Mouse (Mus musculus) heart, adult 18-20 months (tissue): ENCODE measurements around the gene Gm49366. TPM values are rescaled to one million over a fixed set of nuclear protein-coding genes. Genes with fewer than 3 reads are reported as not detected.
A peak's percentile ranks its signal among the peaks of the same experiment; 100 is the strongest.
"Not testable (repeated sequence)": the region's sequence is repeated elsewhere in the genome, so short reads cannot be mapped to it uniquely, and the experiment has no call there.

Experiments used
- DNase-seq, 2 experiments: peaks; one replicate each; pipeline ENCODE4 v3.0.0; 2021 to 2022; ENCODE audit warnings: mixed read lengths in 1 of 2
- long read RNA-seq, 2 experiments: library from polyadenylated mRNA; stranded (forward); transcript quantifications; one replicate each; pipeline ENCODE4 v2.0.0; 2021
- total RNA-seq, 2 experiments: library from RNA; stranded (reverse); gene quantifications; 2 replicates each; pipeline ENCODE4 v1.2.3; 2021

Gm49366 gene
- total RNA-seq: under 1 TPM in 1 of 2 experiments, not detected in 1; 0.94 TPM
- long read RNA-seq, experiment 1: 0 reads
- long read RNA-seq, experiment 2, partial matches to known transcripts: 0 of 1 reads
- long read RNA-seq, experiment 2, other reads (novel, unspliced or antisense): 1 of 1 reads

- peak; percentile 13 to 36 for DNase-seq
These were observed at the start of gene Gm49366 for GRCm38 (mm10) chr12:84038691-84039111. Gm49366 (plus strand) TSS chr12:84038935.

- DNase-seq: no peak
These were observed 49.4 kb upstream of the Gm49366 start for GRCm38 (mm10) chr12:83989378-83989777.

GRCm38 (mm10) chr12:83997221-83997620, 41.5 kb upstream of the Gm49366 start:
- DNase-seq: no peak

- DNase-seq: no peak
These were observed 40.2 kb upstream of the Gm49366 start for GRCm38 (mm10) chr12:83998341-83999107.

- peak; percentile 85 to 86 for DNase-seq
These were observed 39.5 kb upstream of the Gm49366 start for GRCm38 (mm10) chr12:83999237-83999636.

GRCm38 (mm10) chr12:84000418-84000817, 38.3 kb upstream of the Gm49366 start:
- no peak for DNase-seq

GRCm38 (mm10) chr12:84003866-84004265, 34.9 kb upstream of the Gm49366 start:
- no peak for DNase-seq

GRCm38 (mm10) chr12:84008251-84008650, 30.5 kb upstream of the Gm49366 start:
- no peak for DNase-seq

- no peak for DNase-seq
These were observed 30.0 kb upstream of the Gm49366 start for GRCm38 (mm10) chr12:84008729-84009128.

GRCm38 (mm10) chr12:84009171-84009965, 29.4 kb upstream of the Gm49366 start, which contains the start of gene Acot1:
Acot1 (plus strand) TSS chr12:84009490.
- peak; percentile 83 to 87 for DNase-seq

GRCm38 (mm10) chr12:84010201-84010600, 28.5 kb upstream of the Gm49366 start:
- no peak for DNase-seq

- DNase-seq: peak; percentile 71 to 77
These were observed 27.3 kb upstream of the Gm49366 start for GRCm38 (mm10) chr12:84011251-84012040.

- DNase-seq: no peak
These were observed 25.6 kb upstream of the Gm49366 start for GRCm38 (mm10) chr12:84013130-84013529.

- DNase-seq: no peak
These were observed 25.0 kb upstream of the Gm49366 start for GRCm38 (mm10) chr12:84013701-84014100.

GRCm38 (mm10) chr12:84020528-84020927, 18.2 kb upstream of the Gm49366 start:
- DNase-seq: peak; percentile 86 to 89

GRCm38 (mm10) chr12:84022266-84022665, 16.5 kb upstream of the Gm49366 start:
- not testable (repeated sequence) for DNase-seq

GRCm38 (mm10) chr12:84023052-84023745, 15.5 kb upstream of the Gm49366 start:
- DNase-seq: no peak

GRCm38 (mm10) chr12:84025888-84026287, 12.8 kb upstream of the Gm49366 start:
- no peak for DNase-seq

GRCm38 (mm10) chr12:84028328-84028727, 10.4 kb upstream of the Gm49366 start:
- not testable (repeated sequence) for DNase-seq

GRCm38 (mm10) chr12:84029043-84029442, 9.7 kb upstream of the Gm49366 start:
- not testable (repeated sequence) for DNase-seq

GRCm38 (mm10) chr12:84030659-84031332, 7.9 kb upstream of the Gm49366 start:
- DNase-seq: peak; percentile 82 to 92
